ENCODE assay signal across 7 mouse cellular contexts in genomic region chr5:121711928-121712231, GRCm38 (mm10). TPM values are rescaled to one million over a fixed set of nuclear protein-coding genes. Genes with fewer than 3 reads are reported as not detected.
A peak's percentile ranks its signal among the peaks of the same experiment; 100 is the strongest.
DNase-seq lines count a peak whose midpoint lies in the region; ATAC-seq lines count a peak whose summit lies in the region.

No protein-coding gene starts in this region.

- peak overlapping the region; percentile 96 for H3K4me3 ChIP-seq in lung, embryonic 16.5 days (ENCODE audit: low read length)
- H3K4me3 ChIP-seq in forebrain, embryonic 10.5 days, result peak overlapping the region; percentile 84
- peak overlapping the region; percentile 97 for H3K4me3 ChIP-seq in limb, embryonic 13.5 days
- peak overlapping the region; percentile 97 for H3K4me3 ChIP-seq in stomach, embryonic 15.5 days (replicated peaks)

- H3K36me3 ChIP-seq in lung, embryonic 16.5 days (ENCODE audit: control insufficient read depth, insufficient read depth, low read length), result no peaks in the 10 kb centered on the region
- H3K36me3 ChIP-seq in forebrain, embryonic 10.5 days (replicated peaks), result peaks cover 19% of the 10 kb centered on the region
- no peaks in the 10 kb centered on the region; the same call in 1 of the 2 replicates for H3K36me3 ChIP-seq in limb, embryonic 13.5 days
- H3K36me3 ChIP-seq in stomach, embryonic 15.5 days, result no peaks in the 10 kb centered on the region

- under 1% methylated on average over 36 of the region's 57 CpGs for WGBS in lung, embryonic 16.5 days
- WGBS in forebrain, embryonic 10.5 days, result 0% methylated on average over 42 of the region's 57 CpGs
- WGBS in limb, embryonic 13.5 days, result 0% methylated on average over 28 of the region's 57 CpGs
- WGBS in stomach, embryonic 15.5 days, result under 1% methylated on average over 41 of the region's 57 CpGs

- H3K27ac ChIP-seq in lung, embryonic 16.5 days (ENCODE audit: low read length), result peak overlapping the region; percentile 87
- peak overlapping the region; percentile 99 for H3K27ac ChIP-seq in forebrain, embryonic 10.5 days
- peak overlapping the region; percentile 95 for H3K27ac ChIP-seq in limb, embryonic 13.5 days
- peak overlapping the region; percentile 96 for H3K27ac ChIP-seq in stomach, embryonic 15.5 days

- ATAC-seq in lung, embryonic 16.5 days (ENCODE audit: low read depth), result peak; percentile 53
- ATAC-seq in limb, embryonic 13.5 days (ENCODE audit: low FRiP score, low read depth), result peak; percentile 39
- ATAC-seq in stomach, embryonic 15.5 days (ENCODE audit: insufficient read depth, low FRiP score, low read depth), result peak; percentile 37

- H3K9ac ChIP-seq in lung, embryonic 16.5 days (ENCODE audit: low read length), result peak overlapping the region; percentile 94
- H3K9ac ChIP-seq in limb, embryonic 13.5 days, result peak overlapping the region; percentile 97
- H3K9ac ChIP-seq in stomach, embryonic 15.5 days, result peak overlapping the region; percentile 98

- no peak for DNase-seq in lung, adult 18-20 months
- DNase-seq in forebrain, embryonic 10.5 days (ENCODE audit: extremely low spot score, low spot score), result no peak
- no peak for DNase-seq in gastrocnemius, postnatal 14 days
- DNase-seq in spleen, postnatal 14 days (ENCODE audit: low spot score in 2 of 2), result no peak

- no peaks in the 10 kb centered on the region for H3K27me3 ChIP-seq in lung, embryonic 16.5 days (ENCODE audit: control insufficient read depth, insufficient read depth, low read depth, low read length)
- no peaks in the 10 kb centered on the region for H3K27me3 ChIP-seq in forebrain, embryonic 10.5 days (ENCODE audit: poor library complexity, severe bottlenecking)
- H3K27me3 ChIP-seq in limb, embryonic 13.5 days, result no peaks in the 10 kb centered on the region
- no peaks in the 10 kb centered on the region for H3K27me3 ChIP-seq in stomach, embryonic 15.5 days (replicated peaks)

- intact Hi-C loops in gastrocnemius, postnatal 14 days (cut with DNase I; ENCODE audit: low total_unique reads), result no loop called here

- H3K4me2 ChIP-seq in lung, embryonic 16.5 days (ENCODE audit: low read depth, low read length), result peak overlapping the region; percentile 58
- H3K4me2 ChIP-seq in limb, embryonic 13.5 days (replicated peaks), result peak overlapping the region; percentile 89
- peak overlapping the region; percentile 64 for H3K4me2 ChIP-seq in stomach, embryonic 15.5 days

- H3K4me1 ChIP-seq in lung, embryonic 16.5 days (replicated peaks; ENCODE audit: control insufficient read depth, insufficient read depth, low read length), result peaks cover 25% of the 10 kb centered on the region
- H3K4me1 ChIP-seq in forebrain, embryonic 10.5 days, result peaks cover 44% of the 10 kb centered on the region
- peaks cover 37% of the 10 kb centered on the region for H3K4me1 ChIP-seq in limb, embryonic 13.5 days
- peaks cover 24% of the 10 kb centered on the region for H3K4me1 ChIP-seq in stomach, embryonic 15.5 days

- no peaks in the 10 kb centered on the region for H3K9me3 ChIP-seq in lung, embryonic 16.5 days (ENCODE audit: control insufficient read depth, low read length)
- H3K9me3 ChIP-seq in forebrain, embryonic 10.5 days, result no peaks in the 10 kb centered on the region
- no peaks in the 10 kb centered on the region for H3K9me3 ChIP-seq in limb, embryonic 13.5 days
- no peaks in the 10 kb centered on the region for H3K9me3 ChIP-seq in stomach, embryonic 15.5 days

RNA-seq across cellular contexts. Expression of gene Atxn2, which starts 0.7 kb away (rescaled TPM):
- 30.0 and 31.8 TPM in 2 replicates for polyA plus RNA-seq in lung, embryonic 16.5 days (2015; fragmentation: Nextera tagmentation; extraction: Ambion mirVana)
- 41.0 and 41.1 TPM in 2 replicates for polyA plus RNA-seq in forebrain, embryonic 10.5 days (2016; fragmentation: Nextera tagmentation; extraction: Ambion mirVana)
- polyA plus RNA-seq in limb, embryonic 13.5 days (2015; fragmentation: Nextera tagmentation; extraction: Ambion mirVana), result 54.9 and 64.1 TPM in 2 replicates
- 63.4 and 70.5 TPM in 2 replicates for polyA plus RNA-seq in stomach, embryonic 15.5 days (2015; fragmentation: Nextera tagmentation; extraction: Ambion mirVana)
- 100 to 1,000 TPM; 112 to 122 TPM for total RNA-seq in gastrocnemius, postnatal 14 days (2021)

RNA-seq across cellular contexts. Expression of gene Brap, which starts 51.5 kb away (rescaled TPM):
- 32.4 and 36.5 TPM in 2 replicates for polyA plus RNA-seq in lung, embryonic 16.5 days (2015; fragmentation: Nextera tagmentation; extraction: Ambion mirVana)
- polyA plus RNA-seq in forebrain, embryonic 10.5 days (2016; fragmentation: Nextera tagmentation; extraction: Ambion mirVana), result 33.9 and 39.7 TPM in 2 replicates
- 43.2 and 43.9 TPM in 2 replicates for polyA plus RNA-seq in limb, embryonic 13.5 days (2015; fragmentation: Nextera tagmentation; extraction: Ambion mirVana)
- polyA plus RNA-seq in stomach, embryonic 15.5 days (2015; fragmentation: Nextera tagmentation; extraction: Ambion mirVana), result 37.6 and 38.1 TPM in 2 replicates
- 10 to 100 TPM; 22.9 to 25.1 TPM for total RNA-seq in gastrocnemius, postnatal 14 days (2021)

RNA-seq across cellular contexts. Expression of gene Acad10, which starts 51.6 kb away (rescaled TPM):
- polyA plus RNA-seq in lung, embryonic 16.5 days (2015; fragmentation: Nextera tagmentation; extraction: Ambion mirVana), result 3.1 and 3.6 TPM in 2 replicates
- 2.0 TPM in 2 replicates for polyA plus RNA-seq in forebrain, embryonic 10.5 days (2016; fragmentation: Nextera tagmentation; extraction: Ambion mirVana)
- polyA plus RNA-seq in limb, embryonic 13.5 days (2015; fragmentation: Nextera tagmentation; extraction: Ambion mirVana), result 2.2 and 2.3 TPM in 2 replicates
- 3.1 and 3.3 TPM in 2 replicates for polyA plus RNA-seq in stomach, embryonic 15.5 days (2015; fragmentation: Nextera tagmentation; extraction: Ambion mirVana)
- total RNA-seq in gastrocnemius, postnatal 14 days (2021), result 1 to 10 TPM; 4.5 to 9.4 TPM
